Comparison of ENCODE assay signal across 9 mouse cellular contexts in the genomic region with DNA sequence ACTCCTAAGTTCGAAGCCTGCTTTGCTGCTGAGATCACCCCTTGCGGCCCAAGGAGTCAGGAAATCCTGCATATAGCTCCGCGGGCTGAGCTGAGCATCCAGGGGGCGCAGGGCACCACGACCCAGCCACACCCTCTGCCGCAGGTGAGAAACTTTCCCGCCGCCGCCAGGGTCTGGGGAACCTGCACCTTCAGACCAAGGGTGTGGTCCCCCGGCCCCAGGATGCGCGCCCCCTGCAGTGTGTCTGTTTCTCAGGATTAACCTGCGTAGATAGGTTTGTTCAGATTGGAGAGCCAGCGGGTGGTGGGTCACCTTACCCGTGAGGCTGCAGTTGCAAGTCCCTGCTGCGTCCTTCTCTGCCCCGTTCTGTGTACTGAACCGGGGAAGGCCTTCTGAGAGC. TPM values are rescaled to one million over a fixed set of nuclear protein-coding genes. Genes with fewer than 3 reads are reported as not detected.
DNase-seq lines count a peak whose midpoint lies in the region; ATAC-seq and TF ChIP-seq lines count a peak whose summit lies in the region.
"Had no signal": no experiment of that assay in that cellular context is flagged by ENCODE, and none has a peak within 500 bp of the region (broad histone marks: within the 10 kb centered on the region; RNA-seq: fewer than 3 reads in every experiment).

No protein-coding gene starts in this region.

- peaks cover 9% of the 10 kb centered on the region; the same call in 1 of the 2 replicates for H3K4me1 ChIP-seq in heart, embryonic 11.5 days (ENCODE audit: control insufficient read depth, insufficient read depth, low read length)
- 0 out of 2 replicates have a peak, but pooled peaks cover 7% of the 10 kb centered on the region for H3K4me1 ChIP-seq in heart, postnatal 0 days (ENCODE audit: control insufficient read depth, insufficient read depth)
- H3K4me1 ChIP-seq in liver, postnatal 0 days (ENCODE audit: insufficient read depth): peaks cover 2% of the 10 kb centered on the region; the same call in 1 of the 2 replicates

- H3K9ac ChIP-seq in heart, embryonic 11.5 days (ENCODE audit: low read depth, low read length): 0 out of 2 replicates have a peak overlapping the region, but pooled peaks have one; percentile 28
- no peak overlapping the region for H3K9ac ChIP-seq in heart, postnatal 0 days (replicated peaks; ENCODE audit: low read depth, low read length)
- H3K9ac ChIP-seq in liver, postnatal 0 days (replicated peaks): no peak overlapping the region

- no peak for TF ChIP-seq CTCF in heart, postnatal 0 days (IDR thresholded peaks at IDR 0.05; ENCODE audit: low read depth)
- no peak for TF ChIP-seq CTCF in liver, postnatal 0 days (IDR thresholded peaks at IDR 0.05; ENCODE audit: low read depth)

- H3K4me3 ChIP-seq in heart, embryonic 11.5 days (ENCODE audit: low read depth, low read length): peak overlapping the region; percentile 43
- peak overlapping the region; percentile 29 for H3K4me3 ChIP-seq in heart, postnatal 0 days (ENCODE audit: low read depth, low read length)
- H3K4me3 ChIP-seq in liver, postnatal 0 days (ENCODE audit: low read depth, low read length): no peak overlapping the region

- no peak overlapping the region for H3K27ac ChIP-seq in heart, embryonic 11.5 days (ENCODE audit: low read depth, low read length)
- no peak overlapping the region for H3K27ac ChIP-seq in heart, postnatal 0 days (ENCODE audit: low read depth)
- H3K27ac ChIP-seq in liver, postnatal 0 days (ENCODE audit: low read depth): no peak overlapping the region

- H3K4me2 ChIP-seq in heart, embryonic 11.5 days: peak overlapping the region; percentile 77
- H3K4me2 ChIP-seq in heart, postnatal 0 days (ENCODE audit: low read depth, low read length): peak overlapping the region; percentile 51
- H3K4me2 ChIP-seq in liver, postnatal 0 days (ENCODE audit: low read depth, low read length): 0 out of 2 replicates have a peak overlapping the region, but pooled peaks have one; percentile 13

- peaks cover 35% of the 10 kb centered on the region for H3K27me3 ChIP-seq in heart, embryonic 11.5 days (ENCODE audit: control insufficient read depth, insufficient read depth, low read length)
- H3K27me3 ChIP-seq in heart, postnatal 0 days (ENCODE audit: control insufficient read depth, insufficient read depth, low read length): peaks cover 33% of the 10 kb centered on the region
- H3K27me3 ChIP-seq in liver, postnatal 0 days (ENCODE audit: insufficient read depth, low read length): peaks cover 28% of the 10 kb centered on the region

- no peak for ATAC-seq in heart, embryonic 11.5 days (replicated peaks; ENCODE audit: insufficient number of reproducible peaks, low FRiP score, low TSS enrichment)
- ATAC-seq in heart, postnatal 0 days (ENCODE audit: insufficient read depth, low read depth): no peak
- no peak for ATAC-seq in liver, postnatal 0 days
- ATAC-seq in inflammation-experienced regulatory T-cells, adult 6 months: no peak

- H3K36me3 ChIP-seq in heart, embryonic 11.5 days (ENCODE audit: control insufficient read depth, insufficient read depth, low read length): no peaks in the 10 kb centered on the region
- no peaks in the 10 kb centered on the region for H3K36me3 ChIP-seq in heart, postnatal 0 days (replicated peaks; ENCODE audit: control insufficient read depth, insufficient read depth, low read length)
- no peaks in the 10 kb centered on the region for H3K36me3 ChIP-seq in liver, postnatal 0 days (replicated peaks; ENCODE audit: insufficient read depth, low read length)
- H3K36me3 ChIP-seq: G1E had no signal

- WGBS in heart, embryonic 11.5 days (ENCODE audit: insufficient replicate concordance): 3% methylated on average over 19 of the region's 19 CpGs
- 2% methylated on average over 19 of the region's 19 CpGs for WGBS in heart, postnatal 0 days
- 1% methylated on average over 19 of the region's 19 CpGs for WGBS in liver, postnatal 0 days (ENCODE audit: insufficient replicate concordance)

- no peak for TF ChIP-seq EP300 in heart, postnatal 0 days (IDR thresholded peaks at IDR 0.05; ENCODE audit: low read depth)
- no peak for TF ChIP-seq EP300 in liver, postnatal 0 days (IDR thresholded peaks at IDR 0.05; ENCODE audit: low read depth)

- H3K9me3 ChIP-seq in heart, embryonic 11.5 days (replicated peaks; ENCODE audit: control insufficient read depth, low read length): no peaks in the 10 kb centered on the region
- H3K9me3 ChIP-seq in heart, postnatal 0 days (replicated peaks; ENCODE audit: control insufficient read depth, low read length): no peaks in the 10 kb centered on the region
- H3K9me3 ChIP-seq in liver, postnatal 0 days (ENCODE audit: low read length): no peaks in the 10 kb centered on the region
- H3K9me3 ChIP-seq: G1E had no signal

- DNase-seq in heart, adult 9 months (ENCODE audit: low spot score in 2 of 2): no peak
- DNase-seq in urinary bladder, postnatal 14 days (ENCODE audit: low spot score): peak; percentile 6
- DNase-seq in urinary bladder, adult 2 months (ENCODE audit: low spot score): no peak
- DNase-seq in heart, postnatal 0 days (ENCODE audit: low spot score): no peak
- DNase-seq in liver, postnatal 0 days: no peak
- DNase-seq in yolk sac, embryonic 10.5 days (ENCODE audit: low spot score): no peak

RNA-seq across cellular contexts. Expression of gene Mrap2, which starts 0.4 kb away (rescaled TPM):
- polyA plus RNA-seq in heart, embryonic 11.5 days (2014; fragmentation: Nextera tagmentation; extraction: Ambion mirVana): not detected in 2 replicates
- 0.03 and 0.09 TPM in 2 replicates for polyA plus RNA-seq in urinary bladder, adult 2 months (2012; rRNA removed)
- total RNA-seq in heart, postnatal 0 days (2014; rRNA removed; ENCODE audit: low replicate concordance): not detected in 2 replicates
- polyA plus RNA-seq in heart, postnatal 0 days (2015; fragmentation: Nextera tagmentation; extraction: Ambion mirVana): not detected in 2 replicates
- polyA plus RNA-seq in liver, postnatal 0 days (2015; fragmentation: Nextera tagmentation; extraction: Ambion mirVana): not detected in 2 replicates
- under 1 TPM in 2 of 3 experiments, not detected in 1; 0.24 to 0.28 TPM for polyA plus RNA-seq in inflammation-experienced regulatory T-cells, adult 6 months (2017; shearing (Covaris generic))
- total RNA-seq: G1E had no signal
- polyA plus RNA-seq: G1E had no signal

Comparison
In these comparisons a context has a peak if more than half of its experiments do, and no peak if none do; other contexts are left out.
1. H3K4me2 ChIP-seq: peak in every context shown above with its lines; median percentile 77 in heart, embryonic 11.5 days; 51 in heart, postnatal 0 days; 13 in liver, postnatal 0 days.